Mouse (Mus musculus): ENCODE data around the gene Gm42957.
"Not testable (repeated sequence)": the region's sequence is repeated elsewhere in the genome, so short reads cannot be mapped to it uniquely, and the experiment has no call there.

Gene Gm42957

GRCm38 (mm10) chr3:96623201-96623600 lies 12.1 kb upstream of the Gm42957 start:
- no peak for DNase-seq (ENCODE audit: low spot score)

GRCm38 (mm10) chr3:96629729-96630600 lies 5.3 kb upstream of the Gm42957 start, which contains the start of gene Rbm8a:
Gene Rbm8a (plus strand): TSS chr3:96629933.
- DNase-seq (ENCODE audit: low spot score): peak; percentile 96

GRCm38 (mm10) chr3:96632058-96632457 lies 3.2 kb upstream of the Gm42957 start:
- no peak for DNase-seq (ENCODE audit: low spot score)

- no peak for DNase-seq (ENCODE audit: low spot score)
These were observed 1.3 kb upstream of the Gm42957 start for GRCm38 (mm10) chr3:96634015-96634414.

GRCm38 (mm10) chr3:96635906-96636305 lies 632 bp downstream of the Gm42957 start:
- DNase-seq (ENCODE audit: low spot score): no peak

- no peak for DNase-seq (ENCODE audit: low spot score)
These were observed 1.2 kb downstream of the Gm42957 start for GRCm38 (mm10) chr3:96636448-96636847.

GRCm38 (mm10) chr3:96639219-96639618 lies 3.9 kb downstream of the Gm42957 start:
- DNase-seq (ENCODE audit: low spot score): peak; percentile 29

GRCm38 (mm10) chr3:96645018-96645649 lies 9.9 kb downstream of the Gm42957 start, which contains the start of gene Itga10:
Gene Itga10 (plus strand): TSS chr3:96645584.
- DNase-seq (ENCODE audit: low spot score): peak; percentile 6

GRCm38 (mm10) chr3:96647365-96647764 lies 12.1 kb downstream of the Gm42957 start:
- peak; percentile 46 for DNase-seq (ENCODE audit: low spot score)

GRCm38 (mm10) chr3:96660901-96661300 lies 25.6 kb downstream of the Gm42957 start:
- DNase-seq (ENCODE audit: low spot score): no peak

GRCm38 (mm10) chr3:96662731-96663316 lies 27.6 kb downstream of the Gm42957 start:
- DNase-seq (ENCODE audit: low spot score): no peak

GRCm38 (mm10) chr3:96663432-96664239 lies 28.4 kb downstream of the Gm42957 start:
- peak; percentile 62 for DNase-seq (ENCODE audit: low spot score)

GRCm38 (mm10) chr3:96665732-96666363 lies 30.6 kb downstream of the Gm42957 start:
- DNase-seq (ENCODE audit: low spot score): not testable (repeated sequence)

GRCm38 (mm10) chr3:96666916-96667315 lies 31.6 kb downstream of the Gm42957 start:
- DNase-seq (ENCODE audit: low spot score): no peak

- DNase-seq (ENCODE audit: low spot score): no peak
These were observed 32.0 kb downstream of the Gm42957 start for GRCm38 (mm10) chr3:96667316-96667715.

- DNase-seq (ENCODE audit: low spot score): no peak
These were observed 33.3 kb downstream of the Gm42957 start for GRCm38 (mm10) chr3:96668424-96669067.

GRCm38 (mm10) chr3:96669727-96670468 lies 34.6 kb downstream of the Gm42957 start, which contains the start of gene Ankrd35:
Gene Ankrd35 (plus strand): TSS chr3:96670131.
- peak; percentile 84 for DNase-seq (ENCODE audit: low spot score)

GRCm38 (mm10) chr3:96671519-96671918 lies 36.2 kb downstream of the Gm42957 start:
- DNase-seq (ENCODE audit: low spot score): no peak

- no peak for DNase-seq (ENCODE audit: low spot score)
These were observed 38.2 kb downstream of the Gm42957 start for GRCm38 (mm10) chr3:96673514-96673913.

- DNase-seq (ENCODE audit: low spot score): no peak
These were observed 39.2 kb downstream of the Gm42957 start for GRCm38 (mm10) chr3:96674442-96674841.
